Mouse (Mus musculus): Measurements from ENCODE around the gene Uhrf2. TPM values are rescaled to one million over a fixed set of nuclear protein-coding genes. Genes with fewer than 3 reads are reported as not detected.

The Uhrf2 gene
- polyA plus RNA-seq, 1 experiment from 2014 or later: 58.3 TPM

GRCm38 (mm10) chr19:30035361-30035760, 5.0 kb downstream of the Uhrf2 start:
- H3K27ac ChIP-seq (ENCODE audit: low read depth, low read length): no peak overlapping the region
- H3K4me3 ChIP-seq (ENCODE audit: low read depth, low read length): no peak overlapping the region
- 47% methylated on average over 3 of the region's 3 CpGs for WGBS (ENCODE audit: insufficient replicate concordance)
- H3K9me3 ChIP-seq (replicated peaks; ENCODE audit: control insufficient read depth, low read length): no peaks in the 10 kb centered on the region
- peaks cover 9% of the 10 kb centered on the region; the same call in 1 of the 2 replicates for H3K4me1 ChIP-seq (ENCODE audit: control insufficient read depth, insufficient read depth, low read length)
- no peaks in the 10 kb centered on the region for H3K36me3 ChIP-seq (ENCODE audit: control insufficient read depth, insufficient read depth, low read length)
- H3K4me2 ChIP-seq: no peak overlapping the region
- no peaks in the 10 kb centered on the region for H3K27me3 ChIP-seq (ENCODE audit: control insufficient read depth, insufficient read depth, low read length)
- ATAC-seq (replicated peaks; ENCODE audit: insufficient number of reproducible peaks, low FRiP score, low TSS enrichment): no peak
- no peak overlapping the region for H3K9ac ChIP-seq (ENCODE audit: low read depth, low read length)

- 93% methylated on average over 2 of the region's 2 CpGs for WGBS (ENCODE audit: insufficient replicate concordance)
- H3K36me3 ChIP-seq (ENCODE audit: control insufficient read depth, insufficient read depth, low read length): peaks cover 12% of the 10 kb centered on the region
Measured at GRCm38 (mm10) chr19:30043691-30044090, 13.4 kb downstream of the Uhrf2 start.

GRCm38 (mm10) chr19:30044630-30045029, 14.3 kb downstream of the Uhrf2 start:
- no peak overlapping the region for H3K4me3 ChIP-seq (ENCODE audit: low read depth, low read length)
- H3K9me3 ChIP-seq (replicated peaks; ENCODE audit: control insufficient read depth, low read length): no peaks in the 10 kb centered on the region
- H3K27me3 ChIP-seq (ENCODE audit: control insufficient read depth, insufficient read depth, low read length): no peaks in the 10 kb centered on the region
- no peak overlapping the region for H3K27ac ChIP-seq (ENCODE audit: low read depth, low read length)
- H3K9ac ChIP-seq (ENCODE audit: low read depth, low read length): no peak overlapping the region
- H3K36me3 ChIP-seq (ENCODE audit: control insufficient read depth, insufficient read depth, low read length): peaks cover 12% of the 10 kb centered on the region
- no peaks in the 10 kb centered on the region for H3K4me1 ChIP-seq (ENCODE audit: control insufficient read depth, insufficient read depth, low read length)
- ATAC-seq (replicated peaks; ENCODE audit: insufficient number of reproducible peaks, low FRiP score, low TSS enrichment): no peak
- no peak overlapping the region for H3K4me2 ChIP-seq
- 94% methylated on average over 1 of the region's 1 CpGs for WGBS (ENCODE audit: insufficient replicate concordance)

More at GRCm38 (mm10) chr19:30043691-30044090, 13.4 kb downstream of the Uhrf2 start:
- Histone ChIP-seq H3K27me3 (ENCODE audit: control insufficient read depth, insufficient read depth, low read length) (no peaks in the 10 kb centered on the region), H3K4me3 (ENCODE audit: low read depth, low read length) (no peak overlapping the region), H3K27ac (ENCODE audit: low read depth, low read length) (no peak overlapping the region), H3K4me1 (ENCODE audit: control insufficient read depth, insufficient read depth, low read length) (no peaks in the 10 kb centered on the region), H3K9ac (ENCODE audit: low read depth, low read length) (no peak overlapping the region), H3K9me3 (replicated peaks; ENCODE audit: control insufficient read depth, low read length) (no peaks in the 10 kb centered on the region), H3K4me2 (no peak overlapping the region)
- no peak for ATAC-seq (replicated peaks; ENCODE audit: insufficient number of reproducible peaks, low FRiP score, low TSS enrichment)

- Histone ChIP-seq H3K27ac (ENCODE audit: low read depth, low read length) (no peak overlapping the region), H3K9ac (ENCODE audit: low read depth, low read length) (no peak overlapping the region), H3K4me3 (ENCODE audit: low read depth, low read length) (no peak overlapping the region), H3K27me3 (ENCODE audit: control insufficient read depth, insufficient read depth, low read length) (no peaks in the 10 kb centered on the region), H3K4me2 (no peak overlapping the region), H3K36me3 (ENCODE audit: control insufficient read depth, insufficient read depth, low read length) (peaks cover 12% of the 10 kb centered on the region), H3K4me1 (ENCODE audit: control insufficient read depth, insufficient read depth, low read length) (peaks cover 4% of the 10 kb centered on the region), H3K9me3 (replicated peaks; ENCODE audit: control insufficient read depth, low read length) (no peaks in the 10 kb centered on the region)
- 52% methylated on average over 1 of the region's 1 CpGs for WGBS (ENCODE audit: insufficient replicate concordance)
- ATAC-seq (replicated peaks; ENCODE audit: insufficient number of reproducible peaks, low FRiP score, low TSS enrichment): no peak
Measured at GRCm38 (mm10) chr19:30045857-30046256, 15.5 kb downstream of the Uhrf2 start.

- Histone ChIP-seq H3K9me3 (replicated peaks; ENCODE audit: control insufficient read depth, low read length) (no peaks in the 10 kb centered on the region), H3K4me2 (no peak overlapping the region), H3K27me3 (ENCODE audit: control insufficient read depth, insufficient read depth, low read length) (no peaks in the 10 kb centered on the region), H3K9ac (ENCODE audit: low read depth, low read length) (no peak overlapping the region), H3K4me3 (ENCODE audit: low read depth, low read length) (no peak overlapping the region), H3K27ac (ENCODE audit: low read depth, low read length) (peak overlapping the region; percentile 7; the same call in 1 of the 2 replicates), H3K36me3 (ENCODE audit: control insufficient read depth, insufficient read depth, low read length) (peaks cover 7% of the 10 kb centered on the region), H3K4me1 (ENCODE audit: control insufficient read depth, insufficient read depth, low read length) (peaks cover 5% of the 10 kb centered on the region)
- ATAC-seq (replicated peaks; ENCODE audit: insufficient number of reproducible peaks, low FRiP score, low TSS enrichment): no peak
- 69% methylated on average over 2 of the region's 2 CpGs for WGBS (ENCODE audit: insufficient replicate concordance)
Measured at GRCm38 (mm10) chr19:30050584-30050983, 20.3 kb downstream of the Uhrf2 start.

- peaks cover 7% of the 10 kb centered on the region for H3K36me3 ChIP-seq (ENCODE audit: control insufficient read depth, insufficient read depth, low read length)
- H3K4me3 ChIP-seq (ENCODE audit: low read depth, low read length): no peak overlapping the region
- no peaks in the 10 kb centered on the region for H3K9me3 ChIP-seq (replicated peaks; ENCODE audit: control insufficient read depth, low read length)
- H3K4me1 ChIP-seq (ENCODE audit: control insufficient read depth, insufficient read depth, low read length): peaks cover 5% of the 10 kb centered on the region
- H3K9ac ChIP-seq (ENCODE audit: low read depth, low read length): no peak overlapping the region
- H3K27me3 ChIP-seq (ENCODE audit: control insufficient read depth, insufficient read depth, low read length): no peaks in the 10 kb centered on the region
- ATAC-seq (replicated peaks; ENCODE audit: insufficient number of reproducible peaks, low FRiP score, low TSS enrichment): no peak
- no peak overlapping the region for H3K4me2 ChIP-seq
- WGBS (ENCODE audit: insufficient replicate concordance): 62% methylated on average over 3 of the region's 3 CpGs
- no peak overlapping the region for H3K27ac ChIP-seq (ENCODE audit: low read depth, low read length)
Measured at GRCm38 (mm10) chr19:30051479-30051878, 21.2 kb downstream of the Uhrf2 start.

GRCm38 (mm10) chr19:30054218-30054617, 23.9 kb downstream of the Uhrf2 start:
- no peak overlapping the region for H3K4me2 ChIP-seq
- no peaks in the 10 kb centered on the region for H3K9me3 ChIP-seq (replicated peaks; ENCODE audit: control insufficient read depth, low read length)
- no peaks in the 10 kb centered on the region; the same call in 1 of the 2 replicates for H3K36me3 ChIP-seq (ENCODE audit: control insufficient read depth, insufficient read depth, low read length)
- H3K27ac ChIP-seq (ENCODE audit: low read depth, low read length): no peak overlapping the region
- H3K27me3 ChIP-seq (ENCODE audit: control insufficient read depth, insufficient read depth, low read length): no peaks in the 10 kb centered on the region
- 87% methylated on average over 2 of the region's 2 CpGs for WGBS (ENCODE audit: insufficient replicate concordance)
- no peak overlapping the region for H3K9ac ChIP-seq (ENCODE audit: low read depth, low read length)
- no peak for ATAC-seq (replicated peaks; ENCODE audit: insufficient number of reproducible peaks, low FRiP score, low TSS enrichment)
- no peak overlapping the region for H3K4me3 ChIP-seq (ENCODE audit: low read depth, low read length)
- H3K4me1 ChIP-seq (ENCODE audit: control insufficient read depth, insufficient read depth, low read length): peaks cover 5% of the 10 kb centered on the region

GRCm38 (mm10) chr19:30065797-30066196, 35.5 kb downstream of the Uhrf2 start:
- H3K4me2 ChIP-seq: no peak overlapping the region
- no peaks in the 10 kb centered on the region for H3K9me3 ChIP-seq (replicated peaks; ENCODE audit: control insufficient read depth, low read length)
- H3K9ac ChIP-seq (ENCODE audit: low read depth, low read length): no peak overlapping the region
- H3K27me3 ChIP-seq (ENCODE audit: control insufficient read depth, insufficient read depth, low read length): no peaks in the 10 kb centered on the region
- H3K27ac ChIP-seq (ENCODE audit: low read depth, low read length): no peak overlapping the region
- H3K36me3 ChIP-seq (ENCODE audit: control insufficient read depth, insufficient read depth, low read length): no peaks in the 10 kb centered on the region
- H3K4me3 ChIP-seq (ENCODE audit: low read depth, low read length): no peak overlapping the region
- ATAC-seq (replicated peaks; ENCODE audit: insufficient number of reproducible peaks, low FRiP score, low TSS enrichment): no peak
- 63% methylated on average over 4 of the region's 4 CpGs for WGBS (ENCODE audit: insufficient replicate concordance)
- H3K4me1 ChIP-seq (ENCODE audit: control insufficient read depth, insufficient read depth, low read length): 0 out of 2 replicates have a peak, but pooled peaks cover 4% of the 10 kb centered on the region

- Histone ChIP-seq H3K4me1 (ENCODE audit: control insufficient read depth, insufficient read depth, low read length) (no peaks in the 10 kb centered on the region), H3K9ac (ENCODE audit: low read depth, low read length) (no peak overlapping the region), H3K27me3 (ENCODE audit: control insufficient read depth, insufficient read depth, low read length) (no peaks in the 10 kb centered on the region), H3K4me3 (ENCODE audit: low read depth, low read length) (no peak overlapping the region), H3K4me2 (no peak overlapping the region), H3K36me3 (ENCODE audit: control insufficient read depth, insufficient read depth, low read length) (peaks cover 28% of the 10 kb centered on the region), H3K9me3 (replicated peaks; ENCODE audit: control insufficient read depth, low read length) (no peaks in the 10 kb centered on the region), H3K27ac (ENCODE audit: low read depth, low read length) (no peak overlapping the region)
- ATAC-seq (replicated peaks; ENCODE audit: insufficient number of reproducible peaks, low FRiP score, low TSS enrichment): no peak
- 88% methylated on average over 6 of the region's 6 CpGs for WGBS (ENCODE audit: insufficient replicate concordance)
Measured at GRCm38 (mm10) chr19:30090163-30090562, 59.9 kb downstream of the Uhrf2 start.
